Mouse (Mus musculus): ENCODE results near the gene Ptprj.

GRCm38 (mm10) chr2:90537244-90537643 lies 43.2 kb downstream of the Ptprj start:
- TF ChIP-seq GATA1 (IDR thresholded peaks at IDR 0.05; ENCODE audit: borderline replicate concordance, low read length), result no peak
- no peak for TF ChIP-seq FLI1 (IDR thresholded peaks at IDR 0.05; ENCODE audit: low read length)
